Mouse (Mus musculus) intestine, embryonic 16.5 days (tissue): ENCODE data around the gene Clec2d. TPM values are rescaled to one million over a fixed set of nuclear protein-coding genes. Genes with fewer than 3 reads are reported as not detected.
A peak's percentile ranks its signal among the peaks of the same experiment; 100 is the strongest.

Experiments
- ATAC-seq: fragments of 200-750 bp; cut with Nextera tagmentation; 2 replicates; pipeline ENCODE4 v1.8.0; 2017; ENCODE audit warnings: moderate TSS enrichment, moderate library complexity
- H3K27ac ChIP-seq: fragments of 300-500 bp; sonication (generic); 2 replicates; pipeline ENCODE4 v1.5.1; 2014; ENCODE audit warnings: mild to moderate bottlenecking, low read length
- H3K27me3 ChIP-seq: fragments of 300-500 bp; sonication (generic); replicated peaks from 2 replicates; pipeline ENCODE4 v1.6.1; 2014; ENCODE audit warnings: low read length, control low read depth, mixed read lengths; ENCODE audit not compliant: control insufficient read depth, insufficient read depth
- H3K36me3 ChIP-seq: fragments of 300-500 bp; sonication (generic); 2 replicates; pipeline ENCODE4 v1.6.1; 2014; ENCODE audit warnings: low read length, control low read depth; ENCODE audit not compliant: control insufficient read depth, insufficient read depth
- H3K4me1 ChIP-seq: fragments of 300-500 bp; sonication (generic); 2 replicates; pipeline ENCODE4 v1.6.1; 2014; ENCODE audit warnings: low read length, control low read depth, mixed read lengths; ENCODE audit not compliant: control insufficient read depth, insufficient read depth
- H3K4me2 ChIP-seq: fragments of 300-500 bp; sonication (generic); 2 replicates; pipeline ENCODE4 v1.6.1; 2014; ENCODE audit warnings: low read depth, low read length, control low read depth
- H3K4me3 ChIP-seq: fragments of 300-500 bp; sonication (generic); 2 replicates; pipeline ENCODE4 v1.5.1; 2014; ENCODE audit warnings: mild to moderate bottlenecking, low read length
- H3K9ac ChIP-seq: fragments of 300-500 bp; sonication (generic); 2 replicates; pipeline ENCODE4 v1.6.1; 2014; ENCODE audit warnings: low read depth, low read length
- H3K9me3 ChIP-seq: fragments of 300-500 bp; sonication (generic); 2 replicates; pipeline ENCODE4 v1.6.1; 2016; ENCODE audit warnings: low read length, control low read depth; ENCODE audit not compliant: control insufficient read depth
- WGBS: fragments of 180-500 bp; shearing (Covaris S2); extraction: QIAGEN DNeasy Blood & Tissue Kit; methylation state at CpG from one replicate; pipeline ENCODE4 v1.1.7; 2014; 5-methylcytosine and 5-hydroxymethylcytosine counted together
- polyA plus RNA-seq: library from polyadenylated mRNA; unstranded; fragments of >200 nt; fragmentation: Nextera tagmentation; extraction: Ambion mirVana; gene quantifications from 2 replicates; pipeline ENCODE4 v1.2.1, GENCODE M21; 2015

The Clec2d gene
- 1.0 and 1.2 TPM in 2 replicates for polyA plus RNA-seq

- H3K4me1 ChIP-seq: peaks cover 6% of the 10 kb centered on the region; the same call in 1 of the 2 replicates
- peak within 1 kb of the TSS; percentile 53 for H3K4me3 ChIP-seq
- H3K36me3 ChIP-seq: peaks cover 13% of the 10 kb centered on the region
- H3K27ac ChIP-seq: peak within 1 kb of the TSS; percentile 87
- peak; percentile 91 for ATAC-seq
- H3K27me3 ChIP-seq: no peaks in the 10 kb centered on the region
- peak within 1 kb of the TSS; percentile 68 for H3K9ac ChIP-seq
- 2% methylated on average over 15 of the region's 15 CpGs for WGBS
- H3K4me2 ChIP-seq: peak within 1 kb of the TSS; percentile 45
- no peaks in the 10 kb centered on the region for H3K9me3 ChIP-seq
Measured at GRCm38 (mm10) chr6:129180403-129181169, at the start of gene Clec2d. Gene Clec2d, plus strand, starts transcription at chr6:129180615.

GRCm38 (mm10) chr6:129132604-129133341 lies 47.6 kb upstream of the Clec2d start:
- Histone ChIP-seq H3K9ac (no peak overlapping the region), H3K9me3 (no peaks in the 10 kb centered on the region), H3K27ac (no peak overlapping the region), H3K4me3 (no peak overlapping the region), H3K36me3 (no peaks in the 10 kb centered on the region), H3K27me3 (no peaks in the 10 kb centered on the region), H3K4me2 (no peak overlapping the region), H3K4me1 (no peaks in the 10 kb centered on the region)
- no peak for ATAC-seq
- WGBS: 84% methylated on average over 4 of the region's 4 CpGs

GRCm38 (mm10) chr6:129146812-129147211 lies 33.6 kb upstream of the Clec2d start:
- ATAC-seq: no peak
- Histone ChIP-seq H3K9ac (no peak overlapping the region), H3K4me3 (no peak overlapping the region), H3K27ac (no peak overlapping the region), H3K27me3 (no peaks in the 10 kb centered on the region), H3K4me1 (no peaks in the 10 kb centered on the region), H3K36me3 (no peaks in the 10 kb centered on the region), H3K9me3 (no peaks in the 10 kb centered on the region), H3K4me2 (no peak overlapping the region)
- WGBS: 95% methylated on average over 2 of the region's 2 CpGs

GRCm38 (mm10) chr6:129160103-129160502 lies 20.3 kb upstream of the Clec2d start:
- no peaks in the 10 kb centered on the region for H3K4me1 ChIP-seq
- H3K27ac ChIP-seq: no peak overlapping the region
- H3K9ac ChIP-seq: no peak overlapping the region
- H3K27me3 ChIP-seq: no peaks in the 10 kb centered on the region
- ATAC-seq: no peak
- 89% methylated on average over 3 of the region's 3 CpGs for WGBS
- no peaks in the 10 kb centered on the region for H3K9me3 ChIP-seq
- no peaks in the 10 kb centered on the region for H3K36me3 ChIP-seq
- no peak overlapping the region for H3K4me3 ChIP-seq
- H3K4me2 ChIP-seq: no peak overlapping the region

GRCm38 (mm10) chr6:129161136-129161535 lies 19.3 kb upstream of the Clec2d start:
- Histone ChIP-seq H3K27ac (no peak overlapping the region), H3K9me3 (no peaks in the 10 kb centered on the region), H3K4me1 (no peaks in the 10 kb centered on the region), H3K27me3 (no peaks in the 10 kb centered on the region), H3K4me2 (no peak overlapping the region), H3K36me3 (no peaks in the 10 kb centered on the region), H3K9ac (no peak overlapping the region), H3K4me3 (no peak overlapping the region)
- 90% methylated on average over 3 of the region's 3 CpGs for WGBS
- no peak for ATAC-seq

- no peaks in the 10 kb centered on the region for H3K27me3 ChIP-seq
- no peaks in the 10 kb centered on the region for H3K4me1 ChIP-seq
- no peak overlapping the region for H3K4me3 ChIP-seq
- H3K27ac ChIP-seq: no peak overlapping the region
- no peak for ATAC-seq
- no peaks in the 10 kb centered on the region for H3K9me3 ChIP-seq
- no peak overlapping the region for H3K9ac ChIP-seq
- H3K36me3 ChIP-seq: no peaks in the 10 kb centered on the region
- no peak overlapping the region for H3K4me2 ChIP-seq
Measured at GRCm38 (mm10) chr6:129161951-129162350, 18.5 kb upstream of the Clec2d start.

- Histone ChIP-seq H3K4me1 (no peaks in the 10 kb centered on the region), H3K36me3 (no peaks in the 10 kb centered on the region), H3K9me3 (no peaks in the 10 kb centered on the region), H3K4me3 (no peak overlapping the region), H3K4me2 (no peak overlapping the region), H3K27me3 (no peaks in the 10 kb centered on the region), H3K9ac (no peak overlapping the region), H3K27ac (no peak overlapping the region)
- WGBS: 82% methylated on average over 3 of the region's 3 CpGs
- ATAC-seq: no peak
Measured at GRCm38 (mm10) chr6:129162587-129163159, 17.7 kb upstream of the Clec2d start.

GRCm38 (mm10) chr6:129163606-129164005 lies 16.8 kb upstream of the Clec2d start:
- WGBS: 96% methylated on average over 1 of the region's 1 CpGs
- no peaks in the 10 kb centered on the region for H3K4me1 ChIP-seq
- no peak overlapping the region for H3K4me2 ChIP-seq
- no peak overlapping the region for H3K9ac ChIP-seq
- no peaks in the 10 kb centered on the region for H3K9me3 ChIP-seq
- no peaks in the 10 kb centered on the region for H3K36me3 ChIP-seq
- H3K27me3 ChIP-seq: no peaks in the 10 kb centered on the region
- no peak overlapping the region for H3K4me3 ChIP-seq
- no peak overlapping the region for H3K27ac ChIP-seq
- ATAC-seq: no peak

GRCm38 (mm10) chr6:129170925-129171324 lies 9.5 kb upstream of the Clec2d start:
- no peak overlapping the region for H3K27ac ChIP-seq
- 96% methylated on average over 1 of the region's 1 CpGs for WGBS

More at GRCm38 (mm10) chr6:129170925-129171324, 9.5 kb upstream of the Clec2d start:
- no peaks in the 10 kb centered on the region for H3K36me3 ChIP-seq
- no peak overlapping the region for H3K4me3 ChIP-seq
- H3K4me2 ChIP-seq: no peak overlapping the region
- H3K27me3 ChIP-seq: no peaks in the 10 kb centered on the region
- no peaks in the 10 kb centered on the region for H3K9me3 ChIP-seq
- 0 out of 2 replicates have a peak, but pooled peaks cover 5% of the 10 kb centered on the region for H3K4me1 ChIP-seq
- H3K9ac ChIP-seq: no peak overlapping the region
- no peak for ATAC-seq
